Mouse (Mus musculus): ENCODE results near the gene Ankrd34a. TPM values are rescaled to one million over a fixed set of nuclear protein-coding genes. Genes with fewer than 3 reads are reported as not detected.
A peak's percentile ranks its signal among the peaks of the same experiment; 100 is the strongest.

Gene Ankrd34a
- 2.3 and 2.8 TPM in 2 replicates for polyA plus RNA-seq (2014; fragmentation: Nextera tagmentation; extraction: Ambion mirVana)

DNA sequence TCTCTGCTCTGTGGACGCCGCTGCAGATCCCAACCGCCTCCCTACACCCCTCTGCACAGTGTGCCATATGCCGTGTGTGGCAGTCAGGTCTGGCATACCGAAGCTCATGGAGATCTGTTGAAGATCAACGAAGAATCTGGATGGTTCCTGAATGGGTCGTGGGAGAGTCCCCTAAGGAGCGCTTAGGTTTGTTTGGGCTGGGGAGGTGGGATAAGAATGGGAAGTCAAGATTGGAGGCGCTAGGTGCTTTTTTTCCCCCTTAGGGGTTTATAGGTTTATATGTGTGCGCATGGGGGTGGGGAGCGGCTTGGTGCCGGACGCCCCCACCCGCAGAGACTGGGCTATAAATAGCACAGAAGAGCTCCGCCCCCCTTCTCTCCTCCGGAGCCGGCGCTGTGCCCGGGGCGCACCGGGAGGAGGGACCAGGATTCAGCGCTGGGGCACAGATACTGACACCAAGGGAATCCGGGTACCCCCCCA lies at the start of gene Ankrd34a:
Gene Ankrd34a, plus strand, starts transcription at position 409 of the 480 bp plus-strand sequence.
- Histone ChIP-seq H3K36me3 (ENCODE audit: control insufficient read depth, insufficient read depth, low read length) (no peaks in the 10 kb centered on the region), H3K4me3 (ENCODE audit: low read depth, low read length) (peak within 1 kb of the TSS; percentile 48), H3K4me2 (ENCODE audit: low read length) (peak within 1 kb of the TSS; percentile 96), H3K27me3 (replicated peaks; ENCODE audit: control insufficient read depth, insufficient read depth, low read length) (peaks cover 24% of the 10 kb centered on the region; the same call in 1 of the 2 replicates), H3K9me3 (ENCODE audit: control insufficient read depth, low read length) (no peaks in the 10 kb centered on the region), H3K9ac (ENCODE audit: low read length) (peak within 1 kb of the TSS; percentile 50), H3K27ac (ENCODE audit: low read depth) (peak within 1 kb of the TSS; percentile 47; the same call in 1 of the 2 replicates), H3K4me1 (replicated peaks; ENCODE audit: control insufficient read depth, insufficient read depth, low read length) (peaks cover 37% of the 10 kb centered on the region)
- DNase-seq (ENCODE audit: low spot score) (no peak), ATAC-seq (replicated peaks; ENCODE audit: low FRiP score, low TSS enrichment, low read depth) (no peak)
- 1% methylated on average over 19 of the region's 23 CpGs for whole genome bisulfite sequencing

GRCm38 (mm10) chr3:96546880-96547279 lies 49.6 kb upstream of the Ankrd34a start:
- Histone ChIP-seq H3K9me3 (ENCODE audit: control insufficient read depth, low read length) (no peaks in the 10 kb centered on the region), H3K4me3 (ENCODE audit: low read depth, low read length) (no peak overlapping the region), H3K36me3 (ENCODE audit: control insufficient read depth, insufficient read depth, low read length) (no peaks in the 10 kb centered on the region), H3K9ac (ENCODE audit: low read length) (no peak overlapping the region), H3K27me3 (replicated peaks; ENCODE audit: control insufficient read depth, insufficient read depth, low read length) (0 out of 2 replicates have a peak, but pooled peaks cover 4% of the 10 kb centered on the region), H3K4me2 (ENCODE audit: low read length) (no peak overlapping the region), H3K4me1 (replicated peaks; ENCODE audit: control insufficient read depth, insufficient read depth, low read length) (peaks cover 4% of the 10 kb centered on the region; the same call in 1 of the 2 replicates), H3K27ac (ENCODE audit: low read depth) (no peak overlapping the region)
- DNase-seq (ENCODE audit: low spot score) = no peak
- WGBS = 61% methylated on average over 4 of the region's 4 CpGs
- no peak for ATAC-seq (replicated peaks; ENCODE audit: low FRiP score, low TSS enrichment, low read depth)

- DNase-seq (ENCODE audit: low spot score) (peak; percentile 91), ATAC-seq (replicated peaks; ENCODE audit: low FRiP score, low TSS enrichment, low read depth) (peak; percentile 68; the same call in 1 of the 2 replicates)
- WGBS = 11% methylated on average over 14 of the region's 14 CpGs
- Histone ChIP-seq H3K4me1 (replicated peaks; ENCODE audit: control insufficient read depth, insufficient read depth, low read length) (peaks cover 4% of the 10 kb centered on the region; the same call in 1 of the 2 replicates), H3K27ac (ENCODE audit: low read depth) (no peak overlapping the region), H3K4me2 (ENCODE audit: low read length) (no peak overlapping the region; the same call in 1 of the 2 replicates), H3K36me3 (ENCODE audit: control insufficient read depth, insufficient read depth, low read length) (no peaks in the 10 kb centered on the region), H3K27me3 (replicated peaks; ENCODE audit: control insufficient read depth, insufficient read depth, low read length) (0 out of 2 replicates have a peak, but pooled peaks cover 4% of the 10 kb centered on the region), H3K9me3 (ENCODE audit: control insufficient read depth, low read length) (no peaks in the 10 kb centered on the region), H3K4me3 (ENCODE audit: low read depth, low read length) (no peak overlapping the region), H3K9ac (ENCODE audit: low read length) (no peak overlapping the region)
Observed at GRCm38 (mm10) chr3:96547389-96547960, 49.0 kb upstream of the Ankrd34a start.

GRCm38 (mm10) chr3:96548824-96549223 lies 47.6 kb upstream of the Ankrd34a start:
- 78% methylated on average over 7 of the region's 7 CpGs for WGBS
- Histone ChIP-seq H3K4me2 (ENCODE audit: low read length) (no peak overlapping the region), H3K27ac (ENCODE audit: low read depth) (no peak overlapping the region), H3K9me3 (ENCODE audit: control insufficient read depth, low read length) (no peaks in the 10 kb centered on the region), H3K27me3 (replicated peaks; ENCODE audit: control insufficient read depth, insufficient read depth, low read length) (no peaks in the 10 kb centered on the region), H3K9ac (ENCODE audit: low read length) (no peak overlapping the region), H3K4me3 (ENCODE audit: low read depth, low read length) (no peak overlapping the region), H3K4me1 (replicated peaks; ENCODE audit: control insufficient read depth, insufficient read depth, low read length) (peaks cover 4% of the 10 kb centered on the region; the same call in 1 of the 2 replicates), H3K36me3 (ENCODE audit: control insufficient read depth, insufficient read depth, low read length) (no peaks in the 10 kb centered on the region)
- ATAC-seq (replicated peaks; ENCODE audit: low FRiP score, low TSS enrichment, low read depth) = no peak
- DNase-seq (ENCODE audit: low spot score) = no peak

GRCm38 (mm10) chr3:96549346-96549745 lies 47.1 kb upstream of the Ankrd34a start:
- DNase-seq (ENCODE audit: low spot score) (no peak), ATAC-seq (replicated peaks; ENCODE audit: low FRiP score, low TSS enrichment, low read depth) (no peak)
- WGBS = 76% methylated on average over 5 of the region's 5 CpGs
- Histone ChIP-seq H3K4me3 (ENCODE audit: low read depth, low read length) (no peak overlapping the region), H3K4me1 (replicated peaks; ENCODE audit: control insufficient read depth, insufficient read depth, low read length) (peaks cover 4% of the 10 kb centered on the region; the same call in 1 of the 2 replicates), H3K36me3 (ENCODE audit: control insufficient read depth, insufficient read depth, low read length) (no peaks in the 10 kb centered on the region), H3K9ac (ENCODE audit: low read length) (no peak overlapping the region), H3K27me3 (replicated peaks; ENCODE audit: control insufficient read depth, insufficient read depth, low read length) (no peaks in the 10 kb centered on the region), H3K4me2 (ENCODE audit: low read length) (no peak overlapping the region), H3K9me3 (ENCODE audit: control insufficient read depth, low read length) (no peaks in the 10 kb centered on the region), H3K27ac (ENCODE audit: low read depth) (no peak overlapping the region)

DNA sequence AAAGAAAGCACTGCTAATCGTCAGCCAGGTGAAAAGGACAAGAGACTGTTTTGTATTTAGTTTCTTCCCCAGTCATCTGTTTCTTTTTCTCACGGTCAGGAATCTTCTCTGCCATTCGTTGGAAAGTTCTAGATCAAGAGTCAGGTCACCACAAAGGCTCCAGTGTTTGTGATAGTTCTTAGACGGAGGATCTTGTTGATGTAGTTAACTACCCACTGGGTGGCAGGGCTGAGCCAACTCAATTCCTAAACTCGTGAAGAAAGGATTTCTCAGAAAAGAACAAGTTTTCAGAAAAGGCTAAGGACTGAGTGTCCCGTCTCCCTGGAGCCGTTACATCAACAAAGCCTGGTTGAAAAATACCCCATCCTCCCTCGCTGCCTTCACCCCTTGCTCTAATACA lies 45.2 kb upstream of the Ankrd34a start:
- 8% methylated on average over 8 of the region's 8 CpGs for WGBS
- H3K27ac ChIP-seq (ENCODE audit: low read depth) = peak overlapping the region; percentile 48; the same call in 1 of the 2 replicates
- no peak for ATAC-seq (replicated peaks; ENCODE audit: low FRiP score, low TSS enrichment, low read depth)

GRCm38 (mm10) chr3:96551890-96552289 lies 44.5 kb upstream of the Ankrd34a start:
- Histone ChIP-seq H3K9me3 (ENCODE audit: control insufficient read depth, low read length) (no peaks in the 10 kb centered on the region), H3K4me3 (ENCODE audit: low read depth, low read length) (no peak overlapping the region), H3K9ac (ENCODE audit: low read length) (no peak overlapping the region), H3K4me1 (replicated peaks; ENCODE audit: control insufficient read depth, insufficient read depth, low read length) (peaks cover 27% of the 10 kb centered on the region), H3K27me3 (replicated peaks; ENCODE audit: control insufficient read depth, insufficient read depth, low read length) (no peaks in the 10 kb centered on the region), H3K27ac (ENCODE audit: low read depth) (peak overlapping the region; percentile 48; the same call in 1 of the 2 replicates), H3K36me3 (ENCODE audit: control insufficient read depth, insufficient read depth, low read length) (no peaks in the 10 kb centered on the region), H3K4me2 (ENCODE audit: low read length) (no peak overlapping the region)
- DNase-seq (ENCODE audit: low spot score) = no peak
- 51% methylated on average over 7 of the region's 7 CpGs for WGBS
- ATAC-seq (replicated peaks; ENCODE audit: low FRiP score, low TSS enrichment, low read depth) = no peak

More for the DNA sequence above, 45.2 kb upstream of the Ankrd34a start:
- peak; percentile 75 for DNase-seq (ENCODE audit: low spot score)
- peaks cover 20% of the 10 kb centered on the region for H3K4me1 ChIP-seq (replicated peaks; ENCODE audit: control insufficient read depth, insufficient read depth, low read length)
- no peak overlapping the region for H3K4me3 ChIP-seq (ENCODE audit: low read depth, low read length)
- H3K4me2 ChIP-seq (ENCODE audit: low read length) = no peak overlapping the region
- no peak overlapping the region for H3K9ac ChIP-seq (ENCODE audit: low read length)
- no peaks in the 10 kb centered on the region for H3K9me3 ChIP-seq (ENCODE audit: control insufficient read depth, low read length)
- no peaks in the 10 kb centered on the region for H3K36me3 ChIP-seq (ENCODE audit: control insufficient read depth, insufficient read depth, low read length)
- H3K27me3 ChIP-seq (replicated peaks; ENCODE audit: control insufficient read depth, insufficient read depth, low read length) = no peaks in the 10 kb centered on the region

GRCm38 (mm10) chr3:96553601-96554000 lies 42.8 kb upstream of the Ankrd34a start:
- H3K27ac ChIP-seq (ENCODE audit: low read depth) = no peak overlapping the region
- WGBS = 59% methylated on average over 6 of the region's 6 CpGs
- no peaks in the 10 kb centered on the region for H3K36me3 ChIP-seq (ENCODE audit: control insufficient read depth, insufficient read depth, low read length)
- DNase-seq (ENCODE audit: low spot score) (no peak), ATAC-seq (replicated peaks; ENCODE audit: low FRiP score, low TSS enrichment, low read depth) (no peak)
- no peaks in the 10 kb centered on the region for H3K27me3 ChIP-seq (replicated peaks; ENCODE audit: control insufficient read depth, insufficient read depth, low read length)
- H3K9ac ChIP-seq (ENCODE audit: low read length) = no peak overlapping the region
- no peak overlapping the region for H3K4me2 ChIP-seq (ENCODE audit: low read length)
- H3K4me1 ChIP-seq (replicated peaks; ENCODE audit: control insufficient read depth, insufficient read depth, low read length) = peaks cover 28% of the 10 kb centered on the region
- no peaks in the 10 kb centered on the region for H3K9me3 ChIP-seq (ENCODE audit: control insufficient read depth, low read length)
- no peak overlapping the region for H3K4me3 ChIP-seq (ENCODE audit: low read depth, low read length)
